Mouse (Mus musculus) liver, adult 2 months (tissue): Measurements from ENCODE around the gene Gm49396. TPM values are rescaled to one million over a fixed set of nuclear protein-coding genes. Genes with fewer than 3 reads are reported as not detected.

Source experiments
- DNase-seq: peaks from one replicate; pipeline ENCODE4 v3.0.0-alpha.2; 2011; ENCODE audit warnings: low read depth, low spot score; ENCODE audit errors: extremely low read depth
- H3K27ac ChIP-seq: fragments of 200-500 bp; replicated peaks from 2 replicates; pipeline ENCODE4 v1.5.1; 2012; ENCODE audit warnings: low read depth, mild to moderate bottlenecking, control low read depth, inconsistent platforms, low read length; ENCODE audit not compliant: insufficient read depth
- H3K27me3 ChIP-seq: fragments of 200-500 bp; 2 replicates; pipeline ENCODE4 v1.6.1; 2012; ENCODE audit warnings: mild to moderate bottlenecking, moderate library complexity, low read length, inconsistent platforms; ENCODE audit not compliant: control insufficient read depth, insufficient read depth
- H3K36me3 ChIP-seq: fragments of 200-500 bp; 2 replicates; pipeline ENCODE4 v1.6.1; 2012; ENCODE audit warnings: low read length, inconsistent platforms; ENCODE audit not compliant: control insufficient read depth, insufficient read depth
- H3K4me1 ChIP-seq: fragments of 200-500 bp; 2 replicates; pipeline ENCODE4 v1.6.1; 2011; ENCODE audit warnings: low read length; ENCODE audit not compliant: control insufficient read depth, insufficient read depth
- H3K4me3 ChIP-seq: fragments of 200-500 bp; 2 replicates; pipeline ENCODE4 v1.5.1; 2011; ENCODE audit warnings: low read depth, mild to moderate bottlenecking, control low read depth, low read length, moderate library complexity; ENCODE audit not compliant: insufficient read depth
- H3K79me2 ChIP-seq: fragments of 200-500 bp; 2 replicates; pipeline ENCODE4 v1.6.1; 2012; ENCODE audit warnings: inconsistent platforms, mild to moderate bottlenecking, low read length, moderate library complexity; ENCODE audit not compliant: control insufficient read depth, insufficient read depth
- H3K9ac ChIP-seq: fragments of 200-500 bp; 2 replicates; pipeline ENCODE4 v1.6.1; 2012; ENCODE audit warnings: low read depth, mild to moderate bottlenecking, control low read depth, inconsistent platforms, low read length
- CTCF ChIP-seq: fragments of 200-500 bp; IDR thresholded peaks from 2 replicates; pipeline ENCODE4 v1.5.1; 2011; ENCODE audit warnings: low read depth, low read length, control low read depth
- POLR2A ChIP-seq: fragments of 200-500 bp; IDR thresholded peaks from 2 replicates; pipeline ENCODE4 v1.6.1; 2011; ENCODE audit warnings: low read length, control low read depth; ENCODE audit not compliant: insufficient read depth; ENCODE audit errors: extremely low read depth
- WGBS: fragments of 180-500 bp; shearing (Covaris S2); methylation state at CpG from one replicate; pipeline ENCODE4 v1.1.7; 2018; 5-methylcytosine and 5-hydroxymethylcytosine counted together
- polyA plus RNA-seq: library from polyadenylated mRNA; depleted of rRNA; stranded (reverse); fragments of >200 nt; gene quantifications from 2 replicates; pipeline ENCODE4 v1.2.3, GENCODE M21; 2012
- total RNA-seq: library from RNA; depleted of rRNA; stranded (reverse); fragments of >200 nt; gene quantifications from 2 replicates; pipeline ENCODE4 v1.2.3, GENCODE M21; 2014

Gene Gm49396
- total and polyA plus RNA-seq, 2 experiments = 0.91 to 1.9 TPM

DNA sequence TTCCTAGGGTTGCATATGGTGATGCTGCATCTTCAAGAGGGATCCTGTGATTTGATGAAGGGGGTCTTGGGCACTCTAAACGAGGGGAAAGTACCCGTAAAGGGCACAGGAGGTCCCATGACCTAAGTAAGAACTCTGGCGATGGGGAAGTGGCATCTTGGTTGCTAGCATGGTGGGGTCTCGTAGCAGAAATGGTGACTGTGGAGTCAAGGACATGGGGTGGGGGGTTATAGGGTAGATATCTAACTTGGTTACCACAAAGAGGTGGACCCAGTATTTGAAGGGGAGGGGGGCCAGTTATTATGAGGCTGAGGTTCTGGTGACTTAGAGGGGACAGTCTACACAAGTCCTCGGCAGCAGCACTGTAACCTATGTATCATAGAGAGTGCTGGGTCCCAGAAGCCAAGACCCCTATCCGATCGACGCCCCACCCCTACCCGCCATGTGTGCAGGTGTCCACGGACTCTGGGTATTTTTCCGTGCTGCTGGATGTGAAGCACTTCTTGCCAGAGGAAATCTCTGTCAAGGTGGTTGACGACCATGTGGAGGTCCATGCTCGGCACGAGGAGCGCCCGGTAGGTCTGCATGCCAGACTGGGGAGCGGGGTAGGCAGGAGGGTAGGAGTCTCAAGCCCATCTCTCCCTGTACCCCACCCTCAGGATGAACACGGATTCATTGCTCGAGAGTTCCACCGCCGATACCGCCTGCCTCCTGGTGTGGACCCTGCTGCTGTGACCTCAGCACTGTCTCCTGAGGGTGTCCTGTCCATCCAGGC lies 9.1 kb upstream of the Gm49396 start:
- 88% methylated on average over 22 of the region's 22 CpGs for WGBS
- DNase-seq = no peak
- Histone ChIP-seq H3K79me2 (no peaks in the 10 kb centered on the region), H3K27me3 (no peaks in the 10 kb centered on the region), H3K9ac (0 out of 2 replicates have a peak overlapping the region, but pooled peaks have one; percentile 84), H3K36me3 (peaks cover 5% of the 10 kb centered on the region; the same call in 1 of the 2 replicates), H3K4me3 (no peak overlapping the region), H3K27ac (no peak overlapping the region), H3K4me1 (peaks cover 9% of the 10 kb centered on the region; the same call in 1 of the 2 replicates)
- TF ChIP-seq CTCF (no peak), POLR2A (no peak)

DNA sequence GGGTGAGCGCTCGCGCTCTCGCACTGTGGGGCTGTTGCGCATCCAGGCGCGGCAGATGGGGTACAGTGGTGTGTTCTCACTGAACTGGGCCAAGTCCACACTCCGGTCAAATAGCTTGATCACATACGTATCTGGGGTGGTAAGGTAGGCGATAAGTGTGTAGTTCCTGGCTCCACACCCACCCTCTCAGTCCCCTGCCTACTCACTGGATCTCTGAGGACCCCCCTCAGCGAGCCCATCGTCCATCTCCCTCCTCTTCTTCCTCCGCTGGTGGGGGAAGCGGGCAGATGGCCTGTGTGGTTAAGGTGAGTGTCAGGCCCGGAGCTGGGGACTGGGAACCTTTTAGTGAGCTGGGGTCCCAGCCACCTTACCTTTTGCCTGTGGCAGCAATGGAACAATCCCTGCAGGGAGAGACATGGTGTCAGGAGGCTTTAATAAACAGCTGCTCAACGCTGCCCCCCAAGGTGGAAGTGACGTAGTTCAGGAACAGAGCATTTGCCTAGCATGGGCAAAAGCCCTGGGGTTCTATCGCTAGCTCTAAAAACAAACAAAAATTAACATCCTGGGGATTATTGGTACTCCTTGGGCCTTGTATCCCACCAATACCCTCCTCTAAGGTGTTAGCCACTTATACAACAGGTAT lies 6.1 kb upstream of the Gm49396 start:
- TF ChIP-seq POLR2A (no peak), CTCF (peak; percentile 18; the same call in 1 of the 2 replicates)
- H3K36me3 ChIP-seq = peaks cover 5% of the 10 kb centered on the region; the same call in 1 of the 2 replicates
- H3K27me3 ChIP-seq = no peaks in the 10 kb centered on the region
- peaks cover 13% of the 10 kb centered on the region; the same call in 1 of the 2 replicates for H3K4me1 ChIP-seq
- H3K9ac ChIP-seq = no peak overlapping the region
- no peak overlapping the region for H3K27ac ChIP-seq
- no peaks in the 10 kb centered on the region for H3K79me2 ChIP-seq
- no peak for DNase-seq
- 95% methylated on average over 18 of the region's 18 CpGs for WGBS
- H3K4me3 ChIP-seq = no peak overlapping the region

DNA sequence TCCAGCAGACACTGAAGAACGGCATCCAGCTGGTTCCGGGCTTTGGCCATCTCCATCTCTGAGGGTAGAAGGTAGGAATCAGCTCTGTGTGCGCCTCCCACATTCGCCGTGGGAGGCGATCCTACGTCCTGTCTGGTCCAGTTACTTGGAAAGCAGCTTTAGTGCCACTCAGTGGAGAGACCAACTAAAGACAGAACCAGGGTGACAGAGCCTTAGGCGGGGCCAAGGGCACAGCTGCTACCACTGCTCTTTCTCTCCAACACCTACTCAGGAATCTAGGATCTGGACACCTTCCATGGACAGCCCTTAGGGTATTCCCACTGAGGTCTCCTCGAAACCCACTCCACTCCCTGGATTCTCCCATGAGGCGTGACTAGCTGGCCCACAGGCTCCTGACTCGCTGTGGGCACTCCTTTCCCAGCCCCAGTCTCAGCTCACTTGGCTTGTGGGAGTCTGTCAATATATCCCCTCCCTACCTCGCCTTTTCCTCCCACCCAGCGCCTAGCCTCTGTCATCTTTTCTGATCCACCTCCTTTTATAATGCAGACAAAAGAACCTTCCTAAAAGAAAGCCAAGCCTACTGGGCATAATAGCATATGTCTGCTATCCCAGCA lies 5.1 kb upstream of the Gm49396 start:
- WGBS = 94% methylated on average over 13 of the region's 13 CpGs
- Histone ChIP-seq H3K36me3 (peaks cover 5% of the 10 kb centered on the region; the same call in 1 of the 2 replicates), H3K27me3 (no peaks in the 10 kb centered on the region), H3K9ac (no peak overlapping the region), H3K27ac (no peak overlapping the region), H3K79me2 (no peaks in the 10 kb centered on the region), H3K4me1 (peaks cover 14% of the 10 kb centered on the region; the same call in 1 of the 2 replicates), H3K4me3 (no peak overlapping the region)
- TF ChIP-seq POLR2A (no peak), CTCF (no peak)
- DNase-seq = no peak

DNA sequence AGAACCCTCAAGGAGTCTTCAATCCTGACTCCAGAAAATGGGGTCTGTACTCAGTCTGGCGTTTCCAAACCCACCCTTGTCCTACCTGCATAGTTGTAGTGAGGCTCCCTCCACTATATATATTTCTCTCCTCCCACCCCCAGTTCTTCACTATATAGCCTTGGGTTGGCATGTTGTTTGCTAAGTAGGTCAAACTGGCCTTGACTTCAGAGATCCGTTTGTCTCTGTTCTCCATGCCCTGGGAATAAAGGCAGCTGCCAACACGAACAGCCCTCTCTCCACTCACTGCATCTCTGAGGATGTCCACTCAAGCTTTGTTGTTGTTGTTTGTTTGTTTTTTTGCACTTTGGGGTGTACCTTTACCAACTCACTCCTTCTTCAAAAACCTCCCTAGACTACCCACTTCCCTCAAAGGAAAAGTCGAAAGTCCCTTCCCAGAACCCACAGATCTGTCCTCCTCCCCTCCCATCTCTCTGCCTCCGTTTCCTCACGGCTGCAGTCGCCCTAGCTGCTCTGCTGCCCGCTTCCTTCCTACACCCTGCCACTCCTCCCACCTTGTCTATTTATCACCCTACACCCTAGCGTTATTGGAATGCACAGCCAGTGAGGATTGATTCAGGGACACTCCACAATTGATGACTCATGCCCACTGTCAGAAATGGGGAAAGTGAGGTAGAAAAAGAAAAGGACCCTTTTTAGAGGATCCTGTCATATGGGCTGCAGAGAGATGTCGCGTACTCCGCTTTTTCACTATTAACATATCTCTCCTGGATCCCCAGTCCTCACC lies 4.3 kb upstream of the Gm49396 start:
- no peak for DNase-seq
- H3K4me1 ChIP-seq = peaks cover 11% of the 10 kb centered on the region
- H3K9ac ChIP-seq = peak overlapping the region; percentile 74
- TF ChIP-seq POLR2A (no peak), CTCF (no peak)
- peak overlapping the region; percentile 19 for H3K27ac ChIP-seq
- H3K27me3 ChIP-seq = no peaks in the 10 kb centered on the region
- H3K36me3 ChIP-seq = peaks cover 5% of the 10 kb centered on the region; the same call in 1 of the 2 replicates
- 5% methylated on average over 12 of the region's 12 CpGs for WGBS
- peak overlapping the region; percentile 62 for H3K4me3 ChIP-seq
- no peaks in the 10 kb centered on the region for H3K79me2 ChIP-seq

DNA sequence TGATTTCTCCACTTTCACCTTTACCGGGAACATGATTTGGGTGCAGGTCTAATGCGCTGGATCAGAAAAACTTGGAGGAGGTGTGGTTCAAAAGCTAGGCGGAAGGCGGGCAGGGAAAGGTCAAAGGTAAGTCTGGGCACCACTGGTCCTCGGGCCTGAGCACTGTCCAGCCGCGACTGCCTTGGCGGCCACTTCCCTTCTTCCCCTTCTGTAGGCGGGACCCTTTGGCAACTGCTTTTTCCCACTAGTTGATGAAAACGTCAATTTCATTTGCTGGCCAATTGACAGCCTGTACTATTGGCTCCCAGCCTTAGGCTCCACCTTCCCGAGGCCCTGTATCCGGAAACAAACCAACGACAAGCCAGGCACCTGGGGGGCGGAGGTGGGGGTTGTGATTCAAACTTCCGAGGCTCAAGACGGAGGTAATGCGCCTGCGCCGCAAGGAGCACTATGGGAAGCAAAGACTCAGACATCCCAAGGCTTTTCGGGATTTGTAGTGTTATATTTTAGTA lies 3.6 kb upstream of the Gm49396 start, which contains the start of gene Lin37:
Gene Lin37 (minus strand): TSS at position 396 of the 512 bp plus-strand sequence.
- Histone ChIP-seq H3K4me3 (peak within 1 kb of the TSS; percentile 62), H3K36me3 (peaks cover 5% of the 10 kb centered on the region; the same call in 1 of the 2 replicates), H3K4me1 (peaks cover 15% of the 10 kb centered on the region), H3K27me3 (no peaks in the 10 kb centered on the region), H3K27ac (peak within 1 kb of the TSS; percentile 27), H3K9ac (peak within 1 kb of the TSS; percentile 74), H3K79me2 (no peaks in the 10 kb centered on the region)
- WGBS = under 1% methylated on average over 20 of the region's 20 CpGs
- TF ChIP-seq CTCF = no peak
- TF ChIP-seq POLR2A = 0 out of 2 replicates have a peak, but pooled peaks have one; percentile 45
- DNase-seq = peak; percentile 99
